Mouse (Mus musculus) erythroblast, embryonic 14.5 days (primary cell): ENCODE results near the gene Retreg3.

ENCODE experiments used
- GATA1 ChIP-seq: IDR thresholded peaks from 2 replicates; pipeline ENCODE4 v1.6.1; 2012; ENCODE audit warnings: low read length, inconsistent platforms, mixed read lengths
- TAL1 ChIP-seq: IDR thresholded peaks from 3 replicates; pipeline ENCODE4 v1.6.1; 2012; ENCODE audit warnings: low read length, inconsistent platforms, mixed read lengths

DNA sequence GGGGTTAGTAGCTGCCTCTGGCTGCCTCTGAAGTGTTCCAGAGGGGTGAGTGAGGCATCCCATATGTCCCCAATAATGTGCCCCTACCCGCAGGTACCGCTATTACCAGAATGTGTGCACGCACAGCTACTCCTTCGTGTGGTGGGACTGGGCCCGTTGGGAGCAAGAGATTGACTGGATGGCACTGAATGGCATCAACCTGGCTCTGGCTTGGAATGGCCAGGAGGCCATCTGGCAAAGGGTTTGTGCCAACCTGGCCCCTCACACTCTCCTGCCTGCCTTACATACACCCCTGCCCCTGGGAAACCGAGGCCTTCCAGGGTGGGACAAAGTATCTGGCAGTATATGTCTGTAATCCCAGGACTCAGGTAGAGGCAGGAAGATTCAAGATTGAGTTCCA is 48.7 kb downstream of the Retreg3 start:
- TF ChIP-seq GATA1 = no peak
- TF ChIP-seq TAL1 = no peak
